Mouse (Mus musculus) ES-Bruce4 (cell line): ENCODE measurements around the gene Tspan13.

Source experiments
- CTCF ChIP-seq: IDR thresholded peaks from one replicate; pipeline ENCODE4 v1.8.1; 2011; ENCODE audit warnings: low read depth, low read length
- POLR2A ChIP-seq: IDR thresholded peaks from one replicate; pipeline ENCODE4 v1.8.1; 2011; ENCODE audit warnings: low read length; ENCODE audit not compliant: insufficient read depth

DNA sequence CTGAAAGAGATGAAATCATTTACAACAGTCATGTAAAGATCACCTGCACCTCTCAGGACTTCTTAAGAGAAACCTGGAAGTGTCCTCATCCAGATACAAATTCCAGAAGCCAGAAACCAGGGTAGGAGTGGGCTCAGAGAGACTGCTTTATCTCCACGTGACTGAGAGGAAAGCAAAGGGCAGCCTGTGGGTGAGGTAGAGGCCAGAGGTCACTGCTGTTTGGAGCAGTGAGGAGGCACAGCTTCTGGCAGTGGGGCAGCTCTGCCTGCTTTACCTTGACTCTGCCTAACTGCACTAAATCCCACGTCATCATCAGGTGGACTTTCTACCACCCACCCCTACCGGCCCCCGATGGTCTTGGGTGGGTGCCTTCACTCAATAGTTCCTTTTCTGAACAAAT lies 37.6 kb downstream of the Tspan13 start:
- TF ChIP-seq POLR2A, result no peak
- TF ChIP-seq CTCF, result no peak
